Mouse (Mus musculus): ENCODE data around the gene Frat1.

Gene Frat1

GRCm38 (mm10) chr19:41829381-41830105, at the start of gene Frat1:
Frat1 (plus strand) TSS chr19:41829970.
- DNase-seq (ENCODE audit: low read depth, low spot score), result peak; percentile 99

GRCm38 (mm10) chr19:41786896-41787295, 42.9 kb upstream of the Frat1 start:
- no peak for DNase-seq (ENCODE audit: low read depth, low spot score)

GRCm38 (mm10) chr19:41789110-41789961, 40.4 kb upstream of the Frat1 start:
- no peak for DNase-seq (ENCODE audit: low read depth, low spot score)

GRCm38 (mm10) chr19:41791384-41791783, 38.4 kb upstream of the Frat1 start:
- DNase-seq (ENCODE audit: low read depth, low spot score), result no peak

GRCm38 (mm10) chr19:41792934-41793486, 36.8 kb upstream of the Frat1 start:
- no peak for DNase-seq (ENCODE audit: low read depth, low spot score)

GRCm38 (mm10) chr19:41794017-41794416, 35.8 kb upstream of the Frat1 start:
- no peak for DNase-seq (ENCODE audit: low read depth, low spot score)

- DNase-seq (ENCODE audit: low read depth, low spot score), result peak; percentile 11
Measured at GRCm38 (mm10) chr19:41794901-41795300, 34.9 kb upstream of the Frat1 start.

GRCm38 (mm10) chr19:41796148-41796760, 33.5 kb upstream of the Frat1 start:
- no peak for DNase-seq (ENCODE audit: low read depth, low spot score)

- no peak for DNase-seq (ENCODE audit: low read depth, low spot score)
Measured at GRCm38 (mm10) chr19:41796789-41797327, 32.9 kb upstream of the Frat1 start.

- DNase-seq (ENCODE audit: low read depth, low spot score), result no peak
Measured at GRCm38 (mm10) chr19:41797536-41797935, 32.2 kb upstream of the Frat1 start.

- no peak for DNase-seq (ENCODE audit: low read depth, low spot score)
Measured at GRCm38 (mm10) chr19:41800451-41800850, 29.3 kb upstream of the Frat1 start.

GRCm38 (mm10) chr19:41800986-41801741, 28.6 kb upstream of the Frat1 start:
- peak; percentile 15 for DNase-seq (ENCODE audit: low read depth, low spot score)

GRCm38 (mm10) chr19:41801742-41802369, 27.9 kb upstream of the Frat1 start, which contains the start of gene Arhgap19:
Arhgap19 (minus strand) TSS chr19:41802047.
- peak; percentile 98 for DNase-seq (ENCODE audit: low read depth, low spot score)

GRCm38 (mm10) chr19:41803322-41803721, 26.4 kb upstream of the Frat1 start:
- peak; percentile 19 for DNase-seq (ENCODE audit: low read depth, low spot score)

GRCm38 (mm10) chr19:41805831-41806230, 23.9 kb upstream of the Frat1 start:
- no peak for DNase-seq (ENCODE audit: low read depth, low spot score)

GRCm38 (mm10) chr19:41807497-41807896, 22.3 kb upstream of the Frat1 start:
- DNase-seq (ENCODE audit: low read depth, low spot score), result no peak

GRCm38 (mm10) chr19:41808104-41808634, 21.6 kb upstream of the Frat1 start:
- DNase-seq (ENCODE audit: low read depth, low spot score), result no peak

GRCm38 (mm10) chr19:41810074-41810473, 19.7 kb upstream of the Frat1 start:
- no peak for DNase-seq (ENCODE audit: low read depth, low spot score)

GRCm38 (mm10) chr19:41812525-41812924, 17.2 kb upstream of the Frat1 start:
- DNase-seq (ENCODE audit: low read depth, low spot score), result no peak

- DNase-seq (ENCODE audit: low read depth, low spot score), result no peak
Measured at GRCm38 (mm10) chr19:41813374-41813773, 16.4 kb upstream of the Frat1 start.

All from brain, adult 2 months (tissue).